Mouse (Mus musculus) lung, adult 2 months (tissue): ENCODE results near the gene Agmo. TPM values are rescaled to one million over a fixed set of nuclear protein-coding genes. Genes with fewer than 3 reads are reported as not detected.

Experiments used
- DNase-seq: peaks from one replicate; pipeline ENCODE4 v3.0.0; 2022
- H3K4me1 ChIP-seq: fragments of 200-500 bp; 2 replicates; pipeline ENCODE4 v1.6.1; 2011; ENCODE audit warnings: low read length; ENCODE audit not compliant: control insufficient read depth, insufficient read depth
- H3K4me3 ChIP-seq: fragments of 200-500 bp; replicated peaks from 2 replicates; pipeline ENCODE3; 2011; ENCODE audit warnings: low read depth, mild to moderate bottlenecking, control low read depth, low read length; ENCODE audit errors: extremely low read depth
- CTCF ChIP-seq: fragments of 200-500 bp; IDR thresholded peaks from 2 replicates; pipeline ENCODE4 v1.5.1; 2011; ENCODE audit warnings: mild to moderate bottlenecking, low read length, control low read depth; ENCODE audit not compliant: insufficient read depth
- POLR2A ChIP-seq: fragments of 200-500 bp; IDR thresholded peaks from 2 replicates; pipeline ENCODE4 v1.6.1; 2011; ENCODE audit warnings: low read depth, mild to moderate bottlenecking, control low read depth, low read length, borderline replicate concordance; ENCODE audit errors: extremely low read depth
- WGBS: fragments of 180-500 bp; shearing (Covaris S2); methylation state at CpG from one replicate; pipeline ENCODE4 v1.1.7; 2018; 5-methylcytosine and 5-hydroxymethylcytosine counted together
- polyA plus RNA-seq: library from polyadenylated mRNA; depleted of rRNA; stranded (reverse); fragments of >200 nt; gene quantifications from 2 replicates; pipeline ENCODE4 v1.2.3, GENCODE M21; 2012; rRNA removed

Agmo gene
- polyA plus RNA-seq, 1 experiment = 6.9 TPM

DNA sequence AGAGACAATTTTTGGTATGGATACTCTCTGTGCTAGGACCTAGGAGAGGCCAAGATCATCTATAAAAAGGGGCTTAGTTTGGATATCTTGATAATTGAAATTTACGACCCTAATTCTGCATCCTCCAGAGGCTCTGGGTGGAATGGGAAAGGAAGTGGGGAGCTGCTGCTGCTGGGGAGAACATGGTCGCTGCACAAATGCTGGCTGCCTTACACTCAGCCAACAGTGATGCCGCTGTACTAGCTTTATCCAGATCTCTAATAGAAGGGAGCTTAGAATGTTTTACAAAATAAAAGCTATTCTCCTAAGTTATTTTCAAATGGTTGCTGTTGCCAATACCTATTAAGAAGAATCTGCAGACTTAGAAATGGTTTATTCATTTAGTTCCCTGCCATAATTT, 351.4 kb downstream of the Agmo start:
- DNase-seq = no peak
- Histone ChIP-seq H3K4me1 (no peaks in the 10 kb centered on the region), H3K4me3 (no peak overlapping the region)
- no peak for TF ChIP-seq CTCF
- no peak for TF ChIP-seq POLR2A
- 44% methylated on average over 3 of the region's 3 CpGs for WGBS

DNA sequence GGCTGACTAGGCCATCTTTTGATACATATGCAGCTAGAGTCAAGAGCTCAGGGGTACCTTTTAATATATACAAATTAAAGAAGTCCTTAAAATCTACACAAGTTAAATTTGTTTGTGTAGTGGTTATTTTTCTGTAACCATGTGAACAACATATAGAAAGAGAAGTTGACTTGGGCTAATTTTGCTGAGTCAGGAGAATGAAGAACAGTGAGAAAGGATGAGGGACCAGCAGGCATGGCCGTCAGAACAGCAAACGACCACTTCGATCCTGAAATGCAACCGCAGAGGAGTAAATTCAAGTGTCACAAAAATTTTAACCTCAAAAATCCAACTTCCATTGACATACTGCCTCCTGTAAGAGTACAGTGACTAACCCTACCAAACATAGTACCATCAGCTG, 371.4 kb downstream of the Agmo start:
- no peak for DNase-seq
- WGBS = 93% methylated on average over 4 of the region's 4 CpGs
- TF ChIP-seq CTCF (no peak), POLR2A (no peak)
- Histone ChIP-seq H3K4me3 (no peak overlapping the region), H3K4me1 (no peaks in the 10 kb centered on the region)

DNA sequence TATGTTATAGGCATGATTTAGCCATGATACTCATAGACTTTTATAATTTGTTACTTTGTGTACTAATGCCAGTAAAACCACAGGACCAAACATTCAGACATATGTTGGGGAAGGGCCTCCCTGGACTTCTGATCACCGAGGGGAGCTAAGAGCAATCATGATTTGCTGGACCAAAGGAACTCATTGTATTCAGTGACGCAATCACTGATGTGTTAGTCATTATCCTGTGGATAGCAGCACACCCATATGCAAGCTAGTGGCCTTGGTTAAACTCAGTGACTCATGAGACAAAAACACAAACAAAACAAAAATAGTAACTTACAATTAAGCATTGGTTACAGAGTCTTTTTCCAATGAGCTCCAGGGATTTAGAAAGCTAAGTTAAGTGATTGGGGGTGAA, 373.3 kb downstream of the Agmo start:
- no peak for DNase-seq
- TF ChIP-seq CTCF (no peak), POLR2A (no peak)
- Histone ChIP-seq H3K4me3 (no peak overlapping the region), H3K4me1 (no peaks in the 10 kb centered on the region)
- 78% methylated on average over 2 of the region's 2 CpGs for WGBS

DNA sequence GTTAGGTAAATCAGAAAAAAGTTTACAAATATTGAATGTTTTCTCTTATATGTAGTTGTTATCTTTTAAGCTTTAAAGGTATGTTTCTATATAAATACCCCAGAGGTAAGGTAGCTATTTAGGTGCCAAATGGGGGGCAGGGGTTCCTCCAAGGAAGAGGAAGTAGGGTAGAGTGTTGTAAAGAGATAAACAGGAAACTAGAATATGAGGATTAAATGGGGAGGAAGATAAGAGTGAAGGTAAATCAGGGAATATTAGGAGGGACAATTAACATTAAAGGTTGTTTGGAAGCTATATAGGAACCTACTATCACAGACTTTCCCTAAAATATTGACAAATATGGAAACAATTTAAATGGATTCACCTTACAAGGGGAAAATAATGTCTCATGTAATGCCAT, 382.6 kb downstream of the Agmo start:
- Histone ChIP-seq H3K4me3 (no peak overlapping the region), H3K4me1 (no peaks in the 10 kb centered on the region)
- TF ChIP-seq CTCF (no peak), POLR2A (no peak)
- DNase-seq = no peak

Other genes with a start within 250 kb of the Agmo start
- 12.6 and 15.3 TPM in 2 replicates for gene Meox2, start 133.1 kb upstream of the Agmo start, polyA plus RNA-seq